Mouse (Mus musculus): ENCODE results near the gene Gm49383.

- TF ChIP-seq CTCF (IDR thresholded peaks at IDR 0.05; ENCODE audit: insufficient read depth, low read depth, low read length) = no peak
- TF ChIP-seq POLR2A (IDR thresholded peaks at IDR 0.05; ENCODE audit: insufficient read depth, low read depth, low read length) = no peak
Observed at GRCm38 (mm10) chr12:69216587-69216986, 19.7 kb upstream of the Gm49383 start.
